Mouse (Mus musculus) lung, embryonic 15.5 days (tissue): ENCODE measurements around the gene Zbed3. TPM values are rescaled to one million over a fixed set of nuclear protein-coding genes. Genes with fewer than 3 reads are reported as not detected.
A peak's percentile ranks its signal among the peaks of the same experiment; 100 is the strongest.
"Not testable (repeated sequence)": the region's sequence is repeated elsewhere in the genome, so short reads cannot be mapped to it uniquely, and the experiment has no call there.

ENCODE experiments used
- ATAC-seq: fragments of 200-750 bp; cut with Nextera tagmentation; 2 replicates; pipeline ENCODE4 v1.8.0; 2017; ENCODE audit warnings: moderate number of reproducible peaks, borderline replicate concordance; ENCODE audit not compliant: low FRiP score, low TSS enrichment; ENCODE audit errors: extremely low read depth
- H3K27ac ChIP-seq: fragments of 300-500 bp; sonication (generic); 2 replicates; pipeline ENCODE4 v1.5.1; 2015; ENCODE audit warnings: moderate library complexity, mild to moderate bottlenecking, inconsistent platforms
- H3K27me3 ChIP-seq: fragments of 300-500 bp; sonication (generic); 2 replicates; pipeline ENCODE4 v1.6.1; 2015; ENCODE audit warnings: inconsistent platforms
- H3K36me3 ChIP-seq: fragments of 300-500 bp; sonication (generic); 2 replicates; pipeline ENCODE4 v1.6.1; 2015; ENCODE audit warnings: inconsistent platforms
- H3K4me1 ChIP-seq: fragments of 300-500 bp; sonication (generic); 2 replicates; pipeline ENCODE4 v1.6.1; 2015; ENCODE audit warnings: inconsistent platforms
- H3K4me2 ChIP-seq: fragments of 300-500 bp; sonication (generic); 2 replicates; pipeline ENCODE4 v1.6.1; 2015; ENCODE audit warnings: inconsistent platforms, mild to moderate bottlenecking, moderate library complexity
- H3K4me3 ChIP-seq: fragments of 300-500 bp; sonication (generic); 2 replicates; pipeline ENCODE4 v1.5.1; 2015; ENCODE audit warnings: mild to moderate bottlenecking, inconsistent platforms
- H3K9ac ChIP-seq: fragments of 300-500 bp; sonication (generic); 2 replicates; pipeline ENCODE4 v1.6.1; 2015; ENCODE audit warnings: inconsistent platforms
- H3K9me3 ChIP-seq: fragments of 300-500 bp; sonication (generic); 2 replicates; pipeline ENCODE4 v1.6.1; 2016; ENCODE audit warnings: inconsistent platforms
- WGBS: fragments of 180-500 bp; shearing (Covaris S2); methylation state at CpG from one replicate; pipeline ENCODE4 v1.1.7; 2015; 5-methylcytosine and 5-hydroxymethylcytosine counted together
- polyA plus RNA-seq: library from polyadenylated mRNA; unstranded; fragments of >200 nt; fragmentation: Nextera tagmentation; extraction: Ambion mirVana; gene quantifications from 2 replicates; pipeline ENCODE4 v1.2.1, GENCODE M21; 2015

The Zbed3 gene
- polyA plus RNA-seq, 1 experiment from 2014 or later = 65.0 TPM

DNA sequence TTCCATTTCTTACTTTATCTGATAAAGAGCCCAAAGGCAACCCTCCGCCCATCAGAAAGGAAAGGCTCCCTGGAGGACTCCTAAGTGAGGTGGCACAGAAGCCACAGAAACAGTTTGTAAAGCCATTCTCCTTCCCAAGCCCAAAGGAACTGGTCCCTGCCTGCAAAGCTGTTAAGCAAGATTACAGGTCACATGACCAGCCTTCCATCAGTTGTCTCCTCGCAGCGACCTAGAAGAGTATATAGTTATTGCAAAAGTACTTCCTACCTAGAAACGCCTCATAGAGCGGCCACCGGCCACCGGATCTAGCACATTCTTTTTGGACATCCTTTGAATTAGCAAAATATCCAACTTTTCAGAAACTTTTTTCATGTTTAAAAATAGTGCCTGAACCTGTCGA is 20.1 kb downstream of the Zbed3 start:
- Histone ChIP-seq H3K36me3 (peaks cover 17% of the 10 kb centered on the region), H3K9ac (no peak overlapping the region), H3K4me3 (no peak overlapping the region), H3K4me1 (no peaks in the 10 kb centered on the region), H3K4me2 (no peak overlapping the region), H3K9me3 (no peaks in the 10 kb centered on the region), H3K27me3 (no peaks in the 10 kb centered on the region), H3K27ac (no peak overlapping the region)
- no peak for ATAC-seq
- 84% methylated on average over 8 of the region's 8 CpGs for WGBS

DNA sequence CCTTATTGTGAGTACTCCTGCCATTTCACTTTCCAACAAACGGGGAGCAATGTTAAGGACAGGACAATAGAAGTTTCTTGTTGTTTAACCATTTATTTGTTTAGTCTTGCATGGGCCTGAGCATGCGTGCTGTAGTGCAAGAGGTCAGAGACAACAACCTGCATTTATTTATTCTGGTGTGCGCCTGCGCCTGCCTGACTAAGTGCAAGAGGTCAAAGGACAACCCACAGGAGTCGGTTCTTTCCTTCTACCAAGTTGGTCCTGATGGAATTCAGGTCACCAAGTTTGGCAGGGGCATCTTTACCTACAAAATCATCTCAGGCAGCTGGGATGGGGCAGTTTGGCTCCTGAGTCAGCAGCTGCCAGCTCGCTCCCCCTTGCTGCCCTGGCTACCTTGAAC is 22.5 kb downstream of the Zbed3 start:
- no peak overlapping the region for H3K9ac ChIP-seq
- H3K4me1 ChIP-seq = no peaks in the 10 kb centered on the region
- 59% methylated on average over 6 of the region's 6 CpGs for WGBS
- no peak overlapping the region for H3K4me2 ChIP-seq
- no peak overlapping the region for H3K27ac ChIP-seq
- no peaks in the 10 kb centered on the region for H3K9me3 ChIP-seq
- peaks cover 13% of the 10 kb centered on the region for H3K36me3 ChIP-seq
- no peak overlapping the region for H3K4me3 ChIP-seq
- ATAC-seq = no peak
- no peaks in the 10 kb centered on the region for H3K27me3 ChIP-seq

DNA sequence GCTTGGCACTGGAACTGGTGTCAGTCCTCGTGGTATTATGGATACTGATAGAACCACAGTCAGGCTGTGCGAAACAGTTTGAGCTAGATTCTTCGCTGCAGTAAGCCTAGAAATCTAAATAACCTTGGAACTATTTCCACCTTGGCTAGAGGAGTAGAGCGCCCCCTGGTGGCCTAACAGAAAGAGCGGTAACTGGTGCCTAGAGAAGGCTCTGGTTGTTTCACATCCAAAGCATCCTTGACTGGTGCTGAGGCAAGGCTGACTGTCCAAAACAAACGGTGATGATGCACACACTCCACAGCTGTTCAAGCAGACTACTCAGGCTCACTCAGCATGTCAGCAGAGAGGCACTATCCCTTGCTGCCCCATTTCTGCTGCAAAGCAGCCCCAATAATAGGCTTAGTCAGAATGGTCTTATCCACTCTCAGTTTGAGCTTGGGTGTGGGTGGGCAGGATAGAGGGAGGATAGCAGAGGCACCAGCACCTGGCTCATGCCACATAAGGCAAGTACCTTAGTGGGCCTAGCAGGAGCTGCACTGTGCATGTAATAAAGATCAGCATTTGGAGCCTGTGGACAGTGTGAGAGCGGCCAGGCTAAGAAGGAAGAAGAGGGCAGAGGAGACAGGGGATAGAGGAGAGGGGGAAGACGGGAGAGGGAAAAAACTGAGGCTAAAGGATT is 23.7 kb downstream of the Zbed3 start:
- WGBS = 26% methylated on average over 8 of the region's 8 CpGs
- Histone ChIP-seq H3K9ac (no peak overlapping the region), H3K9me3 (no peaks in the 10 kb centered on the region), H3K36me3 (peaks cover 24% of the 10 kb centered on the region), H3K27me3 (no peaks in the 10 kb centered on the region), H3K4me1 (no peaks in the 10 kb centered on the region), H3K27ac (no peak overlapping the region), H3K4me2 (no peak overlapping the region), H3K4me3 (no peak overlapping the region)
- ATAC-seq = no peak

DNA sequence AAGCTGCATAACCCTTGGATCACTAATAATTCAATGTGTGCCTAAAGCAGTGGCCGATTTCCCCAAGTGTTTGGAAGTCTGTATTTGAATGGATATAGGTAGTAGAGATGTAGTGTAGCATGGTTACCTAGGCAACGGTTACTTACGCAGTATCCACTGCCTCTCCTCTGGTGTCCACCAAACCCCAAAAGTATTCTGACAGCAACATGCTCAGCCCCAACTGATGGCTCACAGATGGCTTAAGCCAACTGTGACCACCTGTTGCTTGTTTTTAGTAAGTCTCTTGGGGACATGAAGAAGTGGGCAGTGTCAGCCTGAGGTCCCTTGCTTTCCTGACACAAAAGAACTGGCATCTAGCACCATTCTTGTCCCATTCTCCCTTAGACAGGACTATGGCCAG is 25.1 kb downstream of the Zbed3 start:
- H3K9ac ChIP-seq = no peak overlapping the region
- H3K9me3 ChIP-seq = no peaks in the 10 kb centered on the region
- H3K4me3 ChIP-seq = no peak overlapping the region
- H3K36me3 ChIP-seq = peaks cover 33% of the 10 kb centered on the region
- no peak for ATAC-seq
- no peaks in the 10 kb centered on the region for H3K27me3 ChIP-seq
- H3K4me2 ChIP-seq = no peak overlapping the region
- H3K27ac ChIP-seq = no peak overlapping the region
- H3K4me1 ChIP-seq = no peaks in the 10 kb centered on the region
- WGBS = 90% methylated on average over 3 of the region's 3 CpGs

DNA sequence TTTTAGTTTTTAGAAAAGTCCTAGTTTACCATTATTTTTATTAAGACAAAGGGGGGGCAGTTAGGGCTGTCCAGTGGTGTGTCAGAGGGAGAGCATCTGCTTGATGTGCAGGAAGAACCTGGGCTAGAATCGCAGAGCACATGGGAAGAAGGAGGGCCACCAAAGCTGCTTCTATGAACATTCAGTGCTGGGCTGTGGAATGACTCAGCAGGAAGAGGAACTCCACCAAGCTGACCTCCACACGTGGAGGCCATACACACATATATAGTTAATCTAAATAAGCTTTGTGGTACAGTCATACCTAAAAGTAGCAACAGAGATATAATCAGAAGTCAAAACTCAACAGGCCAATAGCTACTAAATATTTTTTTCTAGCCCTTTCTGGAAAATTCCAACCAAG is 34.8 kb downstream of the Zbed3 start:
- WGBS = 68% methylated on average over 2 of the region's 2 CpGs
- H3K36me3 ChIP-seq = peaks cover 77% of the 10 kb centered on the region
- H3K27ac ChIP-seq = no peak overlapping the region
- H3K9me3 ChIP-seq = no peaks in the 10 kb centered on the region
- H3K9ac ChIP-seq = no peak overlapping the region
- no peaks in the 10 kb centered on the region for H3K27me3 ChIP-seq
- ATAC-seq = no peak
- H3K4me3 ChIP-seq = no peak overlapping the region
- H3K4me1 ChIP-seq = no peaks in the 10 kb centered on the region
- H3K4me2 ChIP-seq = no peak overlapping the region

DNA sequence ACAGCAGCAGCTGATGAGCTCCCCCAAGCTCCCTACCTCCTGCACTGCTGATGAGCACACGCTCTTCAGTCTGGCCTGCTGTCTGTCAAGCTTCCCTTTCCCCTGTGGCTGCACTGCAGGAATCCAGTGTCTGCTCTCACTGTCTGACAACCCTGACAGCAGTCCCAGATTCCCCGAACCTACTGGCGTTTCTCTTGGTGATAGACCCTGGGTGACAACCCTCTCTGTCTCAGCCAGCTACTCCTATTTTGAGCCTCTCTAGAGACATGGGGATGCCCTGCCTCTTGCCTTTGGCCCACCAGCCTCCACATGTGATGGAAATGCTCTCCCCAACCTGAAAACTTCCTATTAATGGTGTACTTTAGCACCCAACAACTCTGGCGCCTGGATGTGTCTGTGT is 40.0 kb downstream of the Zbed3 start:
- no peak overlapping the region for H3K9ac ChIP-seq
- H3K4me3 ChIP-seq = no peak overlapping the region
- WGBS = 74% methylated on average over 4 of the region's 4 CpGs
- H3K4me2 ChIP-seq = no peak overlapping the region
- no peaks in the 10 kb centered on the region for H3K4me1 ChIP-seq
- ATAC-seq = no peak
- H3K27ac ChIP-seq = no peak overlapping the region
- peaks cover 67% of the 10 kb centered on the region for H3K36me3 ChIP-seq
- H3K9me3 ChIP-seq = no peaks in the 10 kb centered on the region
- no peaks in the 10 kb centered on the region for H3K27me3 ChIP-seq

DNA sequence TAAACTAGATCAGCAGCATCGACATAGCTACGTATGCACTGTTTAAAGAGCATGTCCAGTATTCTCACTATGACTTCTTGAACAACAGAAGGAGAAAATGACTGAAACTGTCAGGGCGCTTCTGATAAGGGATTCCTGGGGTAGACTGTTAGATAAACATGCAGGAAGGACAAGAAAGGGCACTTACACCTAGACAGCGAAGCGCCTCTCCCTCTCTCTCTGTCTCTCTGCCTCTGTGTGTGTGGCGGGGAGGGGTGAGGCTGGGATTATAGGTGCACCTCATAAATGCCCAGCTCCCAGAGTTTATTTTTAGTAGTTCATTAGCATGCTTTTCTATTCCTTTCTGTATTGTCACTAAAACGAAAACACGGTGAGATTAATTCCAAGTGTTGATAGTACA is 42.9 kb downstream of the Zbed3 start:
- H3K9ac ChIP-seq = no peak overlapping the region
- 79% methylated on average over 8 of the region's 8 CpGs for WGBS
- no peak overlapping the region for H3K4me3 ChIP-seq

DNA sequence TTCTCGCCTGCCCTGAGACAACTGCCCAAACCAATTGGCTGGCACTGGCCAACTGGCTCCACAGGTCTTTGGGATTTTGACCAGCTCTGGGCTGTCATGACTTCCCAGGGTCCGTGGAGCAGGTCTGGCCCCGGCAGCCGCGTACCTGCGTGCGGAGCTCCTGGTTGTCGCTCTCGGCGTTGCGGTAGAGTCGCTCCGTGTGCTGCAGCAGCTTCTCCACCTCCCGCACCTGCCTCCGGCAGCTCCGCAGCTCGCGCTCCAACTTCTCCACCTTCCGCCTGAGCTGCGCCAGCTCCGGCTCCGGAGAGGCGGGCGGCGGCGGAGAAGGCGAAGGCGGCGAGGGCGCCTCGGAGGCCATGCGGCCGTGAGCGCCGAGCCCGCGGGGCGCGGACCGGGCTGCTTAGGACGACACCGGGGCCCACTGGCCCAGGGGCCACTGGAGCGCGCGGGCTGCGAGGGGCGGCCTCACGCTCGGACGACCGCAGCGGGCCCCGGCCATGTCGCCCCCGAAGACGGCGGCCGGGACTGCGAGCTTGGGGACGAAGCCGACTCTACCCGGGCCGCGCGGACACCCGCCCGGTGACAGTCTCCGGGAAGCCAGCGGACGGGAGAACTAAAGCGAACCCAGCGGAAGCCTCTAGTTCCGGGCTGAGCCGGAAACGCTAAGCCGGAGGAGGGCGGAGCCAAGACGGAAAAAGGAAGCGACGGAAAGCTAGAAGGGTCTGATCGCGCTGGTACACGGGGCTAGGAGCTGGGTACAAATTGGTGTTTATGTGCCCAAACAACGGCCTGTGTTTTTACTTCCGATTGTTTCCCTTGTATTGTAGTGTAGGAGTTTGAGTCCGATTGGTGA is 51.5 kb downstream of the Zbed3 start, which contains the start of gene Aggf1:
Gene Aggf1, minus strand, starts transcription at position 652 of the 853 bp plus-strand sequence.
- Histone ChIP-seq H3K27me3 (no peaks in the 10 kb centered on the region), H3K4me2 (peak within 1 kb of the TSS; percentile 75), H3K36me3 (peaks cover 11% of the 10 kb centered on the region), H3K9me3 (no peaks in the 10 kb centered on the region), H3K4me1 (peaks cover 16% of the 10 kb centered on the region), H3K27ac (peak within 1 kb of the TSS; percentile 81), H3K9ac (peak within 1 kb of the TSS; percentile 90), H3K4me3 (peak within 1 kb of the TSS; percentile 100)
- peak; percentile 97 for ATAC-seq
- WGBS = under 1% methylated on average over 83 of the region's 86 CpGs

More for the DNA sequence above, 42.9 kb downstream of the Zbed3 start:
- Histone ChIP-seq H3K4me2 (no peak overlapping the region), H3K27ac (no peak overlapping the region), H3K27me3 (no peaks in the 10 kb centered on the region), H3K36me3 (peaks cover 76% of the 10 kb centered on the region), H3K9me3 (no peaks in the 10 kb centered on the region), H3K4me1 (no peaks in the 10 kb centered on the region)
- ATAC-seq = no peak

DNA sequence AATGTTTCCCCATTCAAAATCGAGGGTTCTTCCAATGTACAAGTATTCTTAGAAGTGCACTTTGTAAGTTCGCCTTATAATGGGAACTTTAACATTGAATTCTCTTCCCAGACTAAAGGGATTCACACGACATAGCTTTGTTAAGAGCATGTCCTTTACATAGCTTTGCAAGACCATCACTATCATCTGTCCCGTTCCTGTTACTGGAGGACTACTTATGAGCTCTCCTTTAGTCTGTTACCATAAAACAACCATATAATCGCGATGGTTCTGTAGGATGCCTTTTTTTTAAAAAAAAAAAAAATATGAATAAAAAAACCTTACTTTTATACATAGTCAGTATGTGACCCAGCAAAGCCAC is 52.1 kb downstream of the Zbed3 start:
- H3K4me3 ChIP-seq = peak overlapping the region; percentile 100
- ATAC-seq = no peak
- H3K4me2 ChIP-seq = peak overlapping the region; percentile 75
- peak overlapping the region; percentile 81 for H3K27ac ChIP-seq
- H3K4me1 ChIP-seq = peaks cover 16% of the 10 kb centered on the region
- H3K9me3 ChIP-seq = no peaks in the 10 kb centered on the region
- no peaks in the 10 kb centered on the region for H3K27me3 ChIP-seq
- H3K9ac ChIP-seq = peak overlapping the region; percentile 90
- peaks cover 5% of the 10 kb centered on the region; the same call in 1 of the 2 replicates for H3K36me3 ChIP-seq
- 18% methylated on average over 6 of the region's 6 CpGs for WGBS

DNA sequence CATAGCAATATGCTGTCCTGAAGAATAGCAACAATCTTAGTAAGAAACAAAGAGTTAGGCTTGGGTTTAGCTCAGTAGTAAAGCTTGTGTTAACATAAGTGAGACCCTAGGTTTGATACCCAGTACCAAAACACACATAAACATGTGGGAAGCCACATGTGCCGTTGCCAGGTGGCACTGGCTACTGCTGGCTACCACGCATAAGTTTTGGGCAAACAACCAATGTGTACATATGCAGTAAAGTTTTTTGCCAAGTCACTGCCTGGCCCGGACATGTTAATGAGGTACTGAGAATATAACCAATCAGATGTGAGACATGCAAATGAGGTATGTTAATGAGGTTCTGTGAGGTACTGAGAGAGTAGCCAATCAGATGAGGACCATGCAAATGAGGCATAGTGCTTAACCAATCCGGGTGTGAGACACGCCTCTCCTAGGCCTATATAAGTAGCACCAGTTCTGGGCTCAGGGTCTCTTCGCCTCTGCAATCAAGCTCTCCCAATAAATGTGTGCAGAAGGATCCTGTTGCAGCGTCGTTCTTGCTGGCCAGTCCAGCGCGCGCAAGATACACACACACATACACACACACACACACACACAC is 53.4 kb downstream of the Zbed3 start:
- ATAC-seq, H3K4me2 ChIP-seq: not testable (repeated sequence)

DNA sequence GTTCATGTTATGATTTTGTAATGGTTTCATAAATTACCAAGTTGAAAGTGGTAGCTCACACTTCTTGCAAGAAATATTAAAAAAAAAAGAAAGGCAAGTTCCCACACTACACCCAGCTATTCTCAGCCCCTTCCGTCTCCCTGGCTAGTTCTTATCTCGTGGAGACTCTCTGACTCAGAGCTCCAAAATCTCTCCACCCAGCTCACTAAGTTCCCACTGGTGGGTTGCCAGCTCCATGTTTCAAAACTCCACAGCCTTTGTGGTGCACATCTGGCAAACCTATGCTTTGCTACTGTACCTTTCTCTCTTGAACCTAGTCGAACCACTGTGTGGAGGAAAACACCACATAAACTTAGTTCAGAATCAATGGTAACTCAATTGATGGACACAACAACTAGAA is 55.3 kb downstream of the Zbed3 start:
- H3K4me2 ChIP-seq = no peak overlapping the region
- no peak overlapping the region for H3K27ac ChIP-seq
- ATAC-seq = no peak
- H3K4me3 ChIP-seq = no peak overlapping the region
- H3K27me3 ChIP-seq = no peaks in the 10 kb centered on the region
- WGBS = 68% methylated on average over 3 of the region's 3 CpGs
- no peaks in the 10 kb centered on the region for H3K36me3 ChIP-seq
- no peak overlapping the region for H3K9ac ChIP-seq
- H3K9me3 ChIP-seq = no peaks in the 10 kb centered on the region
- peaks cover 7% of the 10 kb centered on the region for H3K4me1 ChIP-seq

More for the DNA sequence above, 53.4 kb downstream of the Zbed3 start:
- H3K9me3 ChIP-seq, H3K4me3 ChIP-seq, H3K9ac ChIP-seq, H3K36me3 ChIP-seq, H3K27ac ChIP-seq, H3K27me3 ChIP-seq: not testable (repeated sequence)
- 95% methylated on average over 11 of the region's 11 CpGs for WGBS
- H3K4me1 ChIP-seq = peaks cover 16% of the 10 kb centered on the region

DNA sequence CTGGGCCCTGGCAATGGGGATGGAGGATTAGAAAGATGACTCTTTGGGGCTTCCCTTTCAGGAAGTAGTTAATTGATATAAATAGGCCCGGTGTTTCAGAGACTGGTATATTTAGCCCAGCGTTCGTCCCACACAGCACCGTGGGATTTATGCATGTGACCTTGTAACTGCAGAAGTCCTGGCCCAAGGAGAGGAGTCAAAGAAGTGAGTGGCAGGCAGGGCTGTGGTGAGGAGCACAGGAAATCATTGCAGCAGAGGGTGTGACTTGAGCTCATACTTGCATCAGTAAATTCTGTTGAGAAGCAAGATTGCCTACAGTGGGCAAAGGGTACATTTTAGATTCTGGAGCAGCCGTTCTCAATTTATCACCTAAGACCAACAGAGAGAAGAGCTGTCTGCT is 59.0 kb downstream of the Zbed3 start:
- no peak for ATAC-seq
- Histone ChIP-seq H3K27ac (no peak overlapping the region), H3K36me3 (no peaks in the 10 kb centered on the region), H3K9me3 (no peaks in the 10 kb centered on the region), H3K9ac (no peak overlapping the region), H3K4me2 (no peak overlapping the region), H3K27me3 (no peaks in the 10 kb centered on the region), H3K4me1 (no peaks in the 10 kb centered on the region), H3K4me3 (no peak overlapping the region)
- WGBS = 58% methylated on average over 5 of the region's 5 CpGs
